Mouse (Mus musculus) granulocyte monocyte progenitor cell, adult 5-6 weeks (primary cell): ENCODE measurements around the gene Arhgdia. TPM values are rescaled to one million over a fixed set of nuclear protein-coding genes. Genes with fewer than 3 reads are reported as not detected.
A peak's percentile ranks its signal among the peaks of the same experiment; 100 is the strongest.

Experiments
- ATAC-seq: replicated peaks from 2 replicates; pipeline ENCODE4 v1.8.0; 2016; ENCODE audit warnings: mild to moderate bottlenecking, moderate TSS enrichment, inconsistent platforms; ENCODE audit not compliant: poor library complexity, severe bottlenecking
- total RNA-seq, 2 experiments: library from RNA; stranded (forward) in 1 of 2; stranded (reverse) in 1 of 2; fragments of 200-712, 200-1000 nt in 1 of 2; fragments of >200 nt in 1 of 2; fragmentation: Nextera tagmentation in 1 of 2; gene quantifications; 2 replicates each; pipeline ENCODE4 v1.2.3; 2014 to 2017

Arhgdia gene
- total RNA-seq, 2 experiments from 2014 or later, result 168 to 514 TPM

GRCm38 (mm10) chr11:120530085-120530964 is 51.1 kb downstream of the Arhgdia start, which contains the start of gene Gcgr:
Gene Gcgr, plus strand, starts transcription at chr11:120530699.
- ATAC-seq, result peak; percentile 20

GRCm38 (mm10) chr11:120528903-120529302 is 52.5 kb downstream of the Arhgdia start:
- no peak for ATAC-seq

Other genes starting within 250 kb of the Arhgdia start
Only the 30 nearest of the 35 such genes appear.
- gene Nploc4, start 143.9 kb downstream of the Arhgdia start, total RNA-seq (2014; fragmentation: Nextera tagmentation), result 49.2 and 54.6 TPM in 2 replicates
- 34.1 and 36.6 TPM in 2 replicates for gene Nploc4, start 143.9 kb downstream of the Arhgdia start, total RNA-seq (2017)
- not detected in 2 replicates for gene Tspan10, start 139.0 kb downstream of the Arhgdia start, total RNA-seq (2014; fragmentation: Nextera tagmentation)
- gene Tspan10, start 139.0 kb downstream of the Arhgdia start, total RNA-seq (2017), result not detected in 2 replicates
- not detected in 2 replicates for gene Pde6g, start 128.1 kb downstream of the Arhgdia start, total RNA-seq (2014; fragmentation: Nextera tagmentation)
- not detected in 2 replicates for gene Pde6g, start 128.1 kb downstream of the Arhgdia start, total RNA-seq (2017)
- 7.9 and 8.6 TPM in 2 replicates for gene Oxld1, start 123.6 kb downstream of the Arhgdia start, total RNA-seq (2014; fragmentation: Nextera tagmentation)
- 12.8 and 19.5 TPM in 2 replicates for gene Oxld1, start 123.6 kb downstream of the Arhgdia start, total RNA-seq (2017)
- gene Ccdc137, start 123.5 kb downstream of the Arhgdia start, total RNA-seq (2014; fragmentation: Nextera tagmentation), result 35.6 and 43.0 TPM in 2 replicates
- gene Ccdc137, start 123.5 kb downstream of the Arhgdia start, total RNA-seq (2017), result 39.4 and 57.7 TPM in 2 replicates
- gene Arl16, start 114.0 kb downstream of the Arhgdia start, total RNA-seq (2014; fragmentation: Nextera tagmentation), result 11.7 and 15.1 TPM in 2 replicates
- 19.2 and 22.4 TPM in 2 replicates for gene Arl16, start 114.0 kb downstream of the Arhgdia start, total RNA-seq (2017)
- 113 and 121 TPM in 2 replicates for gene Mrpl12, start 97.0 kb downstream of the Arhgdia start, total RNA-seq (2014; fragmentation: Nextera tagmentation)
- gene Mrpl12, start 97.0 kb downstream of the Arhgdia start, total RNA-seq (2017), result 131 and 159 TPM in 2 replicates
- 20.6 and 21.3 TPM in 2 replicates for gene Slc25a10, start 89.8 kb downstream of the Arhgdia start, total RNA-seq (2014; fragmentation: Nextera tagmentation)
- 20.5 and 26.2 TPM in 2 replicates for gene Slc25a10, start 89.8 kb downstream of the Arhgdia start, total RNA-seq (2017)
- not detected in 2 replicates for gene Gcgr, start 50.9 kb downstream of the Arhgdia start, total RNA-seq (2014; fragmentation: Nextera tagmentation)
- gene Gcgr, start 50.9 kb downstream of the Arhgdia start, total RNA-seq (2017), result not detected in 2 replicates
- 64.7 and 75.8 TPM in 2 replicates for gene Mcrip1, start 31.9 kb downstream of the Arhgdia start, total RNA-seq (2014; fragmentation: Nextera tagmentation)
- gene Mcrip1, start 31.9 kb downstream of the Arhgdia start, total RNA-seq (2017), result 23.1 and 23.4 TPM in 2 replicates
- gene Ppp1r27, start 30.5 kb downstream of the Arhgdia start, total RNA-seq (2014; fragmentation: Nextera tagmentation), result not detected in 2 replicates
- not detected in 2 replicates for gene Ppp1r27, start 30.5 kb downstream of the Arhgdia start, total RNA-seq (2017)
- gene P4hb, start 8.4 kb downstream of the Arhgdia start, total RNA-seq (2014; fragmentation: Nextera tagmentation), result 864 and 921 TPM in 2 replicates
- gene P4hb, start 8.4 kb downstream of the Arhgdia start, total RNA-seq (2017), result 1,372 and 1,702 TPM in 2 replicates
- gene Alyref, start 16.7 kb upstream of the Arhgdia start, total RNA-seq (2014; fragmentation: Nextera tagmentation), result 161 and 171 TPM in 2 replicates
- gene Alyref, start 16.7 kb upstream of the Arhgdia start, total RNA-seq (2017), result 315 and 430 TPM in 2 replicates
- gene Anapc11, start 16.8 kb upstream of the Arhgdia start, total RNA-seq (2014; fragmentation: Nextera tagmentation), result 80.9 and 96.2 TPM in 2 replicates
- gene Anapc11, start 16.8 kb upstream of the Arhgdia start, total RNA-seq (2017), result 26.9 and 27.0 TPM in 2 replicates
- not detected in 2 replicates for gene Npb, start 26.9 kb upstream of the Arhgdia start, total RNA-seq (2014; fragmentation: Nextera tagmentation)
- not detected in 2 replicates for gene Npb, start 26.9 kb upstream of the Arhgdia start, total RNA-seq (2017)
- 48.1 and 70.3 TPM in 2 replicates for gene Pcyt2, start 36.3 kb upstream of the Arhgdia start, total RNA-seq (2014; fragmentation: Nextera tagmentation)
- 21.9 and 35.5 TPM in 2 replicates for gene Pcyt2, start 36.3 kb upstream of the Arhgdia start, total RNA-seq (2017)
- gene Sirt7, start 43.6 kb upstream of the Arhgdia start, total RNA-seq (2014; fragmentation: Nextera tagmentation), result 66.1 and 81.1 TPM in 2 replicates
- 57.4 and 75.0 TPM in 2 replicates for gene Sirt7, start 43.6 kb upstream of the Arhgdia start, total RNA-seq (2017)
- 28.7 and 37.0 TPM in 2 replicates for gene Mafg, start 52.0 kb upstream of the Arhgdia start, total RNA-seq (2014; fragmentation: Nextera tagmentation)
- gene Mafg, start 52.0 kb upstream of the Arhgdia start, total RNA-seq (2017), result 30.2 and 36.6 TPM in 2 replicates
- gene Pycr1, start 62.1 kb upstream of the Arhgdia start, total RNA-seq (2014; fragmentation: Nextera tagmentation), result 14.6 and 15.9 TPM in 2 replicates
- 4.6 and 8.9 TPM in 2 replicates for gene Pycr1, start 62.1 kb upstream of the Arhgdia start, total RNA-seq (2017)
- gene Myadml2, start 66.5 kb upstream of the Arhgdia start, total RNA-seq (2014; fragmentation: Nextera tagmentation), result not detected in 2 replicates
- 0.69 and 1.9 TPM in 2 replicates for gene Myadml2, start 66.5 kb upstream of the Arhgdia start, total RNA-seq (2017)
- not detected in 2 replicates for gene Notum, start 79.6 kb upstream of the Arhgdia start, total RNA-seq (2014; fragmentation: Nextera tagmentation)
- gene Notum, start 79.6 kb upstream of the Arhgdia start, total RNA-seq (2017), result not detected in 2 replicates
- gene Aspscr1, start 91.3 kb upstream of the Arhgdia start, total RNA-seq (2014; fragmentation: Nextera tagmentation), result 44.6 and 84.7 TPM in 2 replicates
- 29.0 and 33.5 TPM in 2 replicates for gene Aspscr1, start 91.3 kb upstream of the Arhgdia start, total RNA-seq (2017)
- 99.2 and 129 TPM in 2 replicates for gene Cenpx, start 132.1 kb upstream of the Arhgdia start, total RNA-seq (2014; fragmentation: Nextera tagmentation)
- 110 and 151 TPM in 2 replicates for gene Cenpx, start 132.1 kb upstream of the Arhgdia start, total RNA-seq (2017)
- gene Lrrc45, start 132.3 kb upstream of the Arhgdia start, total RNA-seq (2014; fragmentation: Nextera tagmentation), result 16.7 and 35.0 TPM in 2 replicates
- gene Lrrc45, start 132.3 kb upstream of the Arhgdia start, total RNA-seq (2017), result 30.6 and 46.2 TPM in 2 replicates
- gene Rac3, start 139.8 kb upstream of the Arhgdia start, total RNA-seq (2014; fragmentation: Nextera tagmentation), result 2.1 and 5.1 TPM in 2 replicates
- gene Rac3, start 139.8 kb upstream of the Arhgdia start, total RNA-seq (2017), result 1.1 TPM in 2 replicates
- gene Dcxr, start 145.7 kb upstream of the Arhgdia start, total RNA-seq (2014; fragmentation: Nextera tagmentation), result 15.9 and 24.1 TPM in 2 replicates
- 14.5 and 18.6 TPM in 2 replicates for gene Dcxr, start 145.7 kb upstream of the Arhgdia start, total RNA-seq (2017)
- gene Cbr2, start 150.5 kb upstream of the Arhgdia start, total RNA-seq (2014; fragmentation: Nextera tagmentation), result not detected in 2 replicates
- gene Cbr2, start 150.5 kb upstream of the Arhgdia start, total RNA-seq (2017), result not detected in 2 replicates
- gene Hmga1b, start 181.2 kb upstream of the Arhgdia start, total RNA-seq (2014; fragmentation: Nextera tagmentation), result 12.8 and 179 TPM in 2 replicates
- gene Hmga1b, start 181.2 kb upstream of the Arhgdia start, total RNA-seq (2017), result 16.3 and 157 TPM in 2 replicates
- gene Rfng, start 202.6 kb upstream of the Arhgdia start, total RNA-seq (2014; fragmentation: Nextera tagmentation), result 23.8 TPM in 2 replicates
- 3.1 and 4.7 TPM in 2 replicates for gene Rfng, start 202.6 kb upstream of the Arhgdia start, total RNA-seq (2017)
- 82.5 and 83.6 TPM in 2 replicates for gene Gps1, start 202.6 kb upstream of the Arhgdia start, total RNA-seq (2014; fragmentation: Nextera tagmentation)
- 91.8 and 116 TPM in 2 replicates for gene Gps1, start 202.6 kb upstream of the Arhgdia start, total RNA-seq (2017)